Mouse (Mus musculus) hematopoietic stem cell, adult 5-6 weeks (primary cell): ENCODE measurements around the gene Uhrf2. TPM values are rescaled to one million over a fixed set of nuclear protein-coding genes. Genes with fewer than 3 reads are reported as not detected.

Experiments
- ATAC-seq, 2 experiments: fragments of 125-278 bp in 1 of 2; replicated peaks in 1 of 2; 2 replicates each; pipeline ENCODE4 v1.8.0; 2016 to 2017; ENCODE audit warnings: inconsistent platforms in 2 of 2, mild to moderate bottlenecking in 2 of 2, moderate number of reproducible peaks in 2 of 2, low read depth in 1 of 2, moderate TSS enrichment in 1 of 2; ENCODE audit not compliant: low FRiP score in 2 of 2, poor library complexity in 2 of 2, severe bottlenecking in 2 of 2, insufficient read depth in 1 of 2, low TSS enrichment in 1 of 2
- total RNA-seq: library from RNA; stranded (forward); fragments of 172-1452, 232-1000 nt; gene quantifications from 2 replicates; pipeline ENCODE4 v1.2.3, GENCODE M21; 2017

The Uhrf2 gene
- total RNA-seq, 1 experiment from 2014 or later: 156 TPM

- no peak for ATAC-seq
These were observed 5.0 kb downstream of the Uhrf2 start for GRCm38 (mm10) chr19:30035361-30035760.

GRCm38 (mm10) chr19:30043691-30044090, 13.4 kb downstream of the Uhrf2 start:
- no peak for ATAC-seq

GRCm38 (mm10) chr19:30044630-30045029, 14.3 kb downstream of the Uhrf2 start:
- ATAC-seq: no peak

- ATAC-seq: no peak
These were observed 15.5 kb downstream of the Uhrf2 start for GRCm38 (mm10) chr19:30045857-30046256.

- no peak for ATAC-seq
These were observed 20.3 kb downstream of the Uhrf2 start for GRCm38 (mm10) chr19:30050584-30050983.

GRCm38 (mm10) chr19:30051479-30051878, 21.2 kb downstream of the Uhrf2 start:
- ATAC-seq: no peak

- ATAC-seq: no peak
These were observed 23.9 kb downstream of the Uhrf2 start for GRCm38 (mm10) chr19:30054218-30054617.

GRCm38 (mm10) chr19:30065797-30066196, 35.5 kb downstream of the Uhrf2 start:
- no peak for ATAC-seq

- no peak for ATAC-seq
These were observed 59.9 kb downstream of the Uhrf2 start for GRCm38 (mm10) chr19:30090163-30090562.

- ATAC-seq: no peak
These were observed 61.5 kb downstream of the Uhrf2 start for GRCm38 (mm10) chr19:30091644-30092295.

- ATAC-seq: no peak
These were observed 65.9 kb downstream of the Uhrf2 start for GRCm38 (mm10) chr19:30096186-30096585.

- ATAC-seq: no peak
These were observed 66.7 kb downstream of the Uhrf2 start for GRCm38 (mm10) chr19:30097039-30097438.

- ATAC-seq: no peak
These were observed 70.3 kb downstream of the Uhrf2 start for GRCm38 (mm10) chr19:30100571-30100970.

GRCm38 (mm10) chr19:30102620-30103019, 72.3 kb downstream of the Uhrf2 start:
- ATAC-seq: no peak

- ATAC-seq: no peak
These were observed 74.9 kb downstream of the Uhrf2 start for GRCm38 (mm10) chr19:30105045-30105842.

- no peak; a peak in 1 of 4 replicates for ATAC-seq
These were observed 77.0 kb downstream of the Uhrf2 start for GRCm38 (mm10) chr19:30107221-30107845.

- no peak for ATAC-seq
These were observed 78.3 kb downstream of the Uhrf2 start for GRCm38 (mm10) chr19:30108616-30109015.

- ATAC-seq: no peak
These were observed 78.8 kb downstream of the Uhrf2 start for GRCm38 (mm10) chr19:30109122-30109521.
